Mouse (Mus musculus) cerebellum, adult 11 months (tissue): ENCODE measurements around the gene Aip.

Experiments used
- DNase-seq: peaks from one replicate; pipeline ENCODE4 v3.0.0; 2022

The Aip gene

DNA sequence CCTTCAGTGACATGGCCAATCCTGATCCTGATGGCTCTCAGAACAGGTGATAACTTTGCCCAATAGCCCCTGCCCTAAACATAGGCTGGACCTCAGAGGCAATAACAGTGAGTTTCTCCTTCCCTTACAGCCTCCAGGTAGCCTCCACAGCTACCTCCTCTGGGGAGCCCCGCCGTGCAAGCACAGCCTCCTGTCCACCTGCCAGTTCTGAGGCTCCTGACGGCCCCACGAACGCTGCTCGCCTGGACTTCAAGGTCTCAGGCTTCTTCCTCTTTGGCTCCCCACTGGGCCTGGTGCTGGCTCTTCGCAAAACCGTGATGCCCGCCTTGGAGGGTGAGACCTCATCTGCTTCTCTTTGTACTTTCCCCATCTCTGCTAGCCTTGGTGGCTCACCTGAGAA, 17.1 kb downstream of the Aip start:
- no peak for DNase-seq

DNA sequence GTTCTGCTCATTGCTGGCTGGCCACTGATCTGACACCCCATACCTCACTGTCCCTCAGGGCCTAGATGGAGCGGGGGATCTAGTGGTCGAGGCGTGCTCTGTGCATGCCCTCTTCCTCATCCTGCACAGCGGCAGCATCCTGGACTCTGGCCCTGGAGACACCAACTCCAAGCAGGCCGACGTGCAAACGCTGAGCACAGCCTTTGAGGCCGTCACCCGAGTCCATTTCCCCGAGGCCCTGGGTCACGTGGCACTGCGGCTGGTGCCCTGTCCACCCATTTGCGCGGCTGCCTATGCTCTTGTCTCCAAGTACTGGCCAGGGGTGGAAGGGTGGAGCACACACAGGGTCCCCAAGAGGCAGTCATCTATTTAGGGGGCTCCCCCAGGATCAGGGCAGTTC, 19.0 kb downstream of the Aip start:
- no peak for DNase-seq

- no peak for DNase-seq
These were observed 20.9 kb downstream of the Aip start for GRCm38 (mm10) chr19:4104675-4105194.

GRCm38 (mm10) chr19:4103792-4104191, 21.9 kb downstream of the Aip start:
- no peak for DNase-seq

DNA sequence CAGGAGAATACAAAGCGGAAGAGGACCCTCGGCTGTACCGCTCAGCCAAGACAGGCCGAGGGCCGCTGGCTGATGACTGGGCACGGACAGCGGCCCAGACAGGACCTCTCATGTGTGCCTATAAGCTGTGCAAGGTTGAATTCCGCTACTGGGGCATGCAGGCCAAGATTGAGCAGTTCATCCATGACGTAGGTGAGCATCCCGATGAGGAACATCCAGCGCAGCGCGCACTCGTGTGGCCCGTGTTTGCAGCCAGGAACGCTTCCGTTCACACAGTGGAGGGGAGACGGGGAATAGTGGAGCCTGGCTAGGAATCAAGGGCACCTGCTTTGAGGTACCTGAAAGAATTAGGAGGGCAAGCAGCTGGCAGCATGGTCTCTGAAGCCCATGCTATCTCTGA, 22.4 kb downstream of the Aip start:
- DNase-seq, result no peak

- peak; percentile 63 for DNase-seq
These were observed 23.0 kb downstream of the Aip start for GRCm38 (mm10) chr19:4102626-4103025.

DNA sequence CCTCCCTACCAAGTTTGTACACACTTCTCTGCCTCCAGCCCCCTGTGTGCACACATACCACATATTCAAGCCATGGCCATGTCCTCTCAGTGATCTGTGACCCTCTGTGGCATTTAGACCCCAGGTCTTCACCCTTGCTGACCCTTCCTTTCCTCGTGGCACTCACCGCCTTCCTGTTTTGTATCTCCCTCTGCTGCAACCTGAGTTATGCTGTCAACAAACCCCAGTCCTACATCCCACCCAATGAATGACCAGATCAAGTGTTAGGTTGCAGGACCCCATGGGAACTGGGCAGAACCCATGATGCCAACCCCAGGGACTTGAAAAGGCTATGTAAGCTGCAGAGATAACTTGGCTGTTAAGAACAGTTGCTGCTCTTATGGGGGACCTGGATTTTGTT, 23.6 kb downstream of the Aip start:
- no peak for DNase-seq

DNA sequence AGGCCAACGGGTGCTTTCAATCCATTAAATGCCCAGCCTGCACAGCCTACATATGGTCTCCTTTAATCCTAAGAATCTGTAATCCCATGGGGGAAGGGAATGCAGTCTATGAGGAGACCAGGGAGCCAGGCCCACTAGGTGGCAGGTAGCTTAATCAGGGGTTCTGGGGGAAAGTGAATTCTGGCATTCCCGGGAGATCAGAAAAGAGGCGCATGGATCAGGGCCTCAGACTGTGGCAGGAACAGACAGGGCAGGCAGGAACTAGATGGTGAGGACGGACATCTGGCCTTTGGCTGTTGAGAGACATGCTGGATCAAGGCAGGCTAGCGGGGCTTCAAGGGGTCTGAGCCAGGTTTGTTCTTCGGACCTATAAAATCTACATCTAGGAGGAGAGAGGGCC, 24.2 kb downstream of the Aip start:
- no peak for DNase-seq

GRCm38 (mm10) chr19:4100718-4101261, 24.9 kb downstream of the Aip start:
- DNase-seq, result peak; percentile 85

- DNase-seq, result peak; percentile 71
These were observed 25.6 kb downstream of the Aip start, which contains the start of gene Pitpnm1 for GRCm38 (mm10) chr19:4099837-4100717. Gene Pitpnm1 (plus strand): TSS chr19:4099998.

- peak; percentile 92 for DNase-seq
These were observed 26.6 kb downstream of the Aip start for GRCm38 (mm10) chr19:4099056-4099455.

DNA sequence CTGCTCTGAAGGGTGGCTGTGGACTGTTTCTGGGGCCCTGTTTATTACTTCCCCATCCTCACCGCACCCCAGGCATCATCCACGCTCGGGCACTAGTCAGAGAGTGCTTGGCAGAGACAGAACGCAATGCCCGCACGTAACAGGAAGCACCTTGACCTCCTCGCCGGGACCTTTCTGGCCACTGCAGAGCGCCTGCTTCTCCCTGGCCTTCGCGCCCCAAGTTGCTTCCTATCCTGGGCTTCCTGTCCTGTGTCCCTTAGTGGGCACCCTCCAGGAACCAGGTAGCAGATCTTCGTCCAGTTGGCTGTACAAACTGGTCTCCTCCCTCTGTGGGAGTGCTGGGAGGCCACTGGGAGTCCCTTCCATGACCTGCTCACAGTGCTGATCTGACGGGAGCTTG, 27.2 kb downstream of the Aip start:
- no peak for DNase-seq

- DNase-seq, result no peak
These were observed 28.2 kb downstream of the Aip start for GRCm38 (mm10) chr19:4097441-4097825.

GRCm38 (mm10) chr19:4096642-4097440, 28.8 kb downstream of the Aip start, which contains the start of gene Cdk2ap2:
Gene Cdk2ap2 (plus strand): TSS chr19:4097182.
- peak; percentile 100 for DNase-seq

GRCm38 (mm10) chr19:4095802-4096201, 29.9 kb downstream of the Aip start:
- no peak for DNase-seq

GRCm38 (mm10) chr19:4094774-4095303, 30.8 kb downstream of the Aip start:
- DNase-seq, result no peak

- no peak for DNase-seq
These were observed 31.3 kb downstream of the Aip start for GRCm38 (mm10) chr19:4094348-4094747.

GRCm38 (mm10) chr19:4093772-4094171, 31.9 kb downstream of the Aip start:
- no peak for DNase-seq

GRCm38 (mm10) chr19:4092750-4093149, 32.9 kb downstream of the Aip start:
- no peak for DNase-seq

- no peak for DNase-seq
These were observed 34.3 kb downstream of the Aip start for GRCm38 (mm10) chr19:4091383-4091782.

DNA sequence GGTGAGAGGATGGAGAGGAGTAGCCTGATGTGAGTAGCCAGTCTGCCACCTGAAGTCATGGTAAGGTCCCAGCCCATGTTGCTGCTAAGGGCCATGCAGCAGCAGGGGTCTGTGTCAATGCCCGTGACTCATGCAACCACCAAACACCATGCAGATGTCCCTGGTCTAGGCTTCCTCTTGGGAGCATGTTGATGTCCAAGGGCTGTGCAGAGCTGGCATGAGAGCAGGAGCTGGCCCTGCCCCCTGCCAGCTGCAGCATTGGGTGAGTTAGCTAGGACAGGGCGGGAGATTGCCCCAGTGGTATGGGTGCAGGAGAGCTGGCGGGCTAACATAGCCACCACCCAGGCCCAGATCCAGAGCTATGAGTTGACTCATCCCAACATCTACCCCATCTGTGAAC, 35.2 kb downstream of the Aip start:
- DNase-seq, result no peak

GRCm38 (mm10) chr19:4089128-4089527, 36.5 kb downstream of the Aip start:
- no peak for DNase-seq

GRCm38 (mm10) chr19:4088146-4088545, 37.5 kb downstream of the Aip start:
- no peak for DNase-seq
